Mouse (Mus musculus) kidney, adult 8-10 months (tissue): ENCODE results near the gene Prepl.

ENCODE experiments used
- DNase-seq, 2 experiments: peaks; one replicate each; pipeline ENCODE4 v3.0.0; 2022

The Prepl gene

GRCm38 (mm10) chr17:85090120-85091099, at the start of gene Prepl, which contains the start of gene Camkmt:
Gene Prepl (minus strand): TSS chr17:85090241.
Gene Camkmt (plus strand): TSS chr17:85090552.
- DNase-seq: peak; percentile 96 to 97

GRCm38 (mm10) chr17:85138393-85138792, 48.4 kb upstream of the Prepl start:
- no peak for DNase-seq

DNA sequence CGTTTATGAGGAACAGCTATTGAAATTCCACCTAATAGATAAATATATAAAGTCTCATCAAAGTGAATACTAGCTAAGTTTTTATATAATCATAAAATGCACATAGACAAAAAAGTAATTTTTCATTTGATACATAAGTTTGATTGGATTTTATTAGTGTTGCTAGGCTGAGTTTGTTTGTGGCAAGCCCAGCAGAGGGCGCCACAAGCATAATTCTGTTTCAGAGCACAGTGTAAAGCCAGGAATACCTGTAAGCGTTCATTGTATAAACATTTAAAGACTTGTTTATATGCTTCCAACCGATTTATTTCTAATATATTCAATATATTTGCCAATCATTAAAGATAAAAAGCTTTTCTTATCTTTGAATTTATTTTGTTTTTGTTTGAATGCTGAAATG, 26.6 kb upstream of the Prepl start:
- DNase-seq: peak; percentile 14 to 66

- no peak for DNase-seq
Measured at GRCm38 (mm10) chr17:85113441-85113840, 23.4 kb upstream of the Prepl start.

GRCm38 (mm10) chr17:85110640-85111039, 20.6 kb upstream of the Prepl start:
- no peak for DNase-seq

- DNase-seq: no peak
Measured at GRCm38 (mm10) chr17:85103310-85103709, 13.3 kb upstream of the Prepl start.

- DNase-seq: no peak
Measured at GRCm38 (mm10) chr17:85101751-85102150, 11.7 kb upstream of the Prepl start.

GRCm38 (mm10) chr17:85100232-85100631, 10.2 kb upstream of the Prepl start:
- no peak for DNase-seq

- DNase-seq: no peak
Measured at GRCm38 (mm10) chr17:85098677-85099323, 8.8 kb upstream of the Prepl start.

DNA sequence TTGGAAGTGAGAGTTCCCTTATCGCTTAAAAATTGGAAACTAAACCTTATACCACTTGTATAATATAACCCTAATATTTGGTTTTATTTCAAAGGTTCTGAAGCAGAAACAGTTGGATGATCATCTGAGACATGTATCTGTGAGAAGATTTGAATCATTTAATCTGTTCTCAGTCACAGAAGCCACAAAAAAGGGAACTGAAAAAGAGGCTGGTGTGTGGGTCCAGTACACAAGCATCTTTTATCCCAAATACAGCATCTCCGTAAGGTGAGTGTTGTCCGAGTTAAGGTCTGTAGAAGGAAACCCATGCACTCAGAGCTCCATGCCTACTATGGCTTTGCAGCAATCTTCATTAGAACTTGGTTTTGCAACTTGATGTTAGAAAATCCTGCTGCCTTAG, 6.4 kb upstream of the Prepl start:
- no peak for DNase-seq

GRCm38 (mm10) chr17:85091762-85092161, 1.7 kb upstream of the Prepl start:
- no peak for DNase-seq

- no peak for DNase-seq
Measured at GRCm38 (mm10) chr17:85089621-85090020, 420 bp downstream of the Prepl start.

DNA sequence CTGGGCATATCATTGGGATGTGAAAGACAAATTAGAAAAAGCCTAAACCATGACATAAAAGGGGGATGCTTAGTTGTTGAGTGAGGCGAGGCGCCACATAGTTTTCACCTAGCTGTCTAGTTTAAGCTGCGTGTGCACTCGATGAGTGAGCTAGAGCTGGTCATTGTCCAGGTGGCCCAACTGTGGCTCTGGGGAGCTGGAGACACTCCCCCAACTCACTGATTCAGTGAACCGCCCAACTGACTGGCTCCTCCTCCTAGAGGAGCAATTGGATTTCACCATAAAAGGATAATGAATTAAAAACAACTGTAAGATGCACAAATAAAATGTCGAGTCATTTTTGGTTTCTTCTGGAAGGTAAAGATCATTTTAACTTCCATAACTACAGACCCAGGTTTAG, 1.0 kb downstream of the Prepl start:
- no peak for DNase-seq

DNA sequence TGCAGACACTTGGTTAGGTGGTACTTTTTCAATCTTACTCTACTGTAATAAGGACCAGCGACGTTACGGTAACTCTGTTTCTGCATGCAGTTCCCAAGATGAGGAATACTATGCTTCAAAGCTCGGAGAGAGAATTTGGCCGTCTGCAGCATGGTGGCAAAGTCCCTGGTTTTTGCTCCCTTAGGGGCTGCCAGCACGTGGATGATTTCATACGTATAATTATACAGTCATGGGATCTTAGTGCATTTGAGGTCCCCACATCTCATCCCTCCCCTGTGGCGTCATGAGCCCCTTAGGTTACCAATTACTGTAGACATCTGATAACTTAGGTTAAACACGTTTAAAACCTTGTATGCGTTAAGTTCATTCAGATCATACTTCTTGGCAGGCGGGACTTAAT, 1.6 kb downstream of the Prepl start:
- DNase-seq: no peak

GRCm38 (mm10) chr17:85087591-85087990, 2.5 kb downstream of the Prepl start:
- DNase-seq: no peak

- DNase-seq: no peak
Measured at GRCm38 (mm10) chr17:85086501-85086900, 3.5 kb downstream of the Prepl start.

GRCm38 (mm10) chr17:85085335-85085734, 4.7 kb downstream of the Prepl start:
- no peak for DNase-seq

DNA sequence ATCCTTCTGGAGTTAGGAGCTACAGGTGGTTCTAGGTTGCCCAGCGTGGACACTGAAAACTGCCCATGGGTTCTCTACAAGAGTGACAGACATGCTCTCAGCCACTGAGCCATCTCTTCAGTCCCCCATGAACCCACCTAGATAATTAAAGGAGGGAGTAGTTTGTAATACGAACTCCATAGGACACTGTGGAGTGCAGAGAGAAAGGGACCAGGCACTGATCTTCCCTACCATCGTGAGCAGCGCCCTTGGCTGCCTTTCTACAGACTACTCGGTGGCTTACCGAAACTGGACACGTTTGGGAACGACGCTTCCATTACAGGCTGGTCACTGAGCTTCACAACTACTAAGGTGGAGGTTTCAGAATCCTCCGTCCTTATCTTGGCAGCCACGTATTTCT, 9.3 kb downstream of the Prepl start:
- no peak for DNase-seq

DNA sequence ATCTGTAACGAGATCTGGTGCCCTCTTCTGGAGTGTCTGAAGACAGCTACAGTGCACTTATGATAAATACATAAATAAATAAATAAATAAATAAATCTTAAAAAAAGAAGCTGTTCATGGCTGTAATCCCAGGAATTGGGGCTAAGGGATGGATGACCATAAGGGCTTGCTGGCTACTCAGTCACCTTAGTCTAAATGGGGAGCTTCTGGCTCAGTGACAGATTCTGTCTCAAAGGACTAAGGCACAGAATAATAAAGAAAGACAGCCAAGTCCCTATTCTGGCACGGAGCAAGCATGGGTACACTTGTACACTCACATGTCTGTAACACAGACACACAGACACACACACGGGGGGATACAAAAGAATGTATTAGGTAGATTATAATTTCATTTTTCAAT, 10.8 kb downstream of the Prepl start:
- no peak for DNase-seq

GRCm38 (mm10) chr17:85074083-85074482, 16.0 kb downstream of the Prepl start:
- no peak for DNase-seq

- DNase-seq: no peak
Measured at GRCm38 (mm10) chr17:85073214-85073613, 16.8 kb downstream of the Prepl start.

- DNase-seq: no peak
Measured at GRCm38 (mm10) chr17:85072383-85072782, 17.7 kb downstream of the Prepl start.

GRCm38 (mm10) chr17:85071088-85071775, 18.8 kb downstream of the Prepl start:
- DNase-seq: no peak
